ENCODE assay signal across 8 mouse cellular contexts in genomic region chr16:96083179-96083646, GRCm38 (mm10). TPM values are rescaled to one million over a fixed set of nuclear protein-coding genes. Genes with fewer than 3 reads are reported as not detected.
DNase-seq lines count a peak whose midpoint lies in the region; ATAC-seq lines count a peak whose summit lies in the region.

No protein-coding gene starts in this region.

- H3K36me3 ChIP-seq in erythroblast, embryonic 14.5 days (ENCODE audit: control insufficient read depth): peaks cover 11% of the 10 kb centered on the region
- peaks cover 26% of the 10 kb centered on the region for H3K36me3 ChIP-seq in heart, embryonic 10.5 days
- peaks cover 30% of the 10 kb centered on the region for H3K36me3 ChIP-seq in kidney, embryonic 15.5 days
- peaks cover 15% of the 10 kb centered on the region for H3K36me3 ChIP-seq in lung, embryonic 15.5 days
- H3K36me3 ChIP-seq in stomach, embryonic 14.5 days (ENCODE audit: control insufficient read depth, insufficient read depth, low read length): peaks cover 21% of the 10 kb centered on the region

- WGBS in heart, embryonic 10.5 days: 3% methylated on average over 20 of the region's 20 CpGs
- WGBS in kidney, embryonic 15.5 days: 3% methylated on average over 20 of the region's 20 CpGs
- 6% methylated on average over 20 of the region's 20 CpGs for WGBS in lung, embryonic 15.5 days
- WGBS in stomach, embryonic 14.5 days: 4% methylated on average over 20 of the region's 20 CpGs

- H3K4me2 ChIP-seq in kidney, embryonic 15.5 days: peak overlapping the region; percentile 72
- peak overlapping the region; percentile 81 for H3K4me2 ChIP-seq in lung, embryonic 15.5 days
- peak overlapping the region; percentile 67 for H3K4me2 ChIP-seq in stomach, embryonic 14.5 days (replicated peaks; ENCODE audit: low read depth, low read length)

- H3K4me1 ChIP-seq in erythroblast, embryonic 14.5 days (ENCODE audit: control insufficient read depth): peaks cover 24% of the 10 kb centered on the region
- peaks cover 30% of the 10 kb centered on the region for H3K4me1 ChIP-seq in heart, embryonic 10.5 days
- peaks cover 27% of the 10 kb centered on the region for H3K4me1 ChIP-seq in kidney, embryonic 15.5 days
- peaks cover 15% of the 10 kb centered on the region for H3K4me1 ChIP-seq in lung, embryonic 15.5 days
- peaks cover 12% of the 10 kb centered on the region; the same call in 1 of the 2 replicates for H3K4me1 ChIP-seq in stomach, embryonic 14.5 days (ENCODE audit: control insufficient read depth, insufficient read depth, low read length)

- ATAC-seq in erythroblast, adult 5-6 weeks (replicated peaks; ENCODE audit: low FRiP score, poor library complexity, severe bottlenecking): no peak
- ATAC-seq in kidney, embryonic 15.5 days (replicated peaks; ENCODE audit: low FRiP score): 0 out of 2 replicates have a peak, but pooled peaks have one; percentile 1
- no peak for ATAC-seq in lung, embryonic 15.5 days (ENCODE audit: borderline replicate concordance, extremely low read depth, low FRiP score, low TSS enrichment)
- peak; percentile 4; the same call in 1 of the 2 replicates for ATAC-seq in stomach, embryonic 14.5 days (ENCODE audit: insufficient number of reproducible peaks, insufficient read depth, low FRiP score, low read depth)

- peaks cover 35% of the 10 kb centered on the region for H3K27me3 ChIP-seq in erythroblast, embryonic 14.5 days (ENCODE audit: control insufficient read depth)
- H3K27me3 ChIP-seq in heart, embryonic 10.5 days (ENCODE audit: insufficient read depth, poor library complexity, severe bottlenecking): no peaks in the 10 kb centered on the region
- no peaks in the 10 kb centered on the region for H3K27me3 ChIP-seq in kidney, embryonic 15.5 days
- no peaks in the 10 kb centered on the region for H3K27me3 ChIP-seq in lung, embryonic 15.5 days
- no peaks in the 10 kb centered on the region for H3K27me3 ChIP-seq in stomach, embryonic 14.5 days (ENCODE audit: control insufficient read depth, insufficient read depth, low read length)

- no peaks in the 10 kb centered on the region for H3K9me3 ChIP-seq in erythroblast, embryonic 14.5 days (ENCODE audit: control insufficient read depth, low read length)
- H3K9me3 ChIP-seq in heart, embryonic 10.5 days: no peaks in the 10 kb centered on the region
- H3K9me3 ChIP-seq in kidney, embryonic 15.5 days (replicated peaks): no peaks in the 10 kb centered on the region
- H3K9me3 ChIP-seq in lung, embryonic 15.5 days: no peaks in the 10 kb centered on the region
- no peaks in the 10 kb centered on the region for H3K9me3 ChIP-seq in stomach, embryonic 14.5 days (ENCODE audit: control insufficient read depth, low read depth, low read length)

- DNase-seq in adrenal gland, postnatal 25 days: peak; percentile 31
- DNase-seq in heart, embryonic 10.5 days (ENCODE audit: low spot score): peak; percentile 79
- no peak for DNase-seq in layer of hippocampus, adult 9-10 months (ENCODE audit: low spot score)

- H3K27ac ChIP-seq in heart, embryonic 10.5 days: peak overlapping the region; percentile 99
- peak overlapping the region; percentile 98 for H3K27ac ChIP-seq in kidney, embryonic 15.5 days
- peak overlapping the region; percentile 97 for H3K27ac ChIP-seq in lung, embryonic 15.5 days
- H3K27ac ChIP-seq in stomach, embryonic 14.5 days (ENCODE audit: low read length): peak overlapping the region; percentile 99

- H3K4me3 ChIP-seq in erythroblast, embryonic 14.5 days (replicated peaks): peak overlapping the region; percentile 82
- peak overlapping the region; percentile 100 for H3K4me3 ChIP-seq in heart, embryonic 10.5 days
- peak overlapping the region; percentile 100 for H3K4me3 ChIP-seq in kidney, embryonic 15.5 days (replicated peaks)
- H3K4me3 ChIP-seq in lung, embryonic 15.5 days: peak overlapping the region; percentile 87
- peak overlapping the region; percentile 100 for H3K4me3 ChIP-seq in stomach, embryonic 14.5 days (ENCODE audit: low read depth, low read length)

- peak overlapping the region; percentile 67 for H3K9ac ChIP-seq in kidney, embryonic 15.5 days
- H3K9ac ChIP-seq in lung, embryonic 15.5 days: peak overlapping the region; percentile 90
- H3K9ac ChIP-seq in stomach, embryonic 14.5 days (replicated peaks; ENCODE audit: low read depth, low read length): peak overlapping the region; percentile 97

RNA-seq across cellular contexts. Expression of gene Brwd1, which starts 0.9 kb away (rescaled TPM):
- polyA plus RNA-seq in erythroblast, embryonic 14.5 days (2012): 0.04 and 0.08 TPM in 2 replicates
- total RNA-seq in erythroblast, adult 5-6 weeks (2015; ENCODE audit: low replicate concordance): 10.4 and 10.6 TPM in 2 replicates
- 9.3 and 11.8 TPM in 2 replicates for total RNA-seq in erythroblast, adult 5-6 weeks (2017; ENCODE audit: low replicate concordance)
- 80.8 and 101 TPM in 2 replicates for total RNA-seq in adrenal gland, postnatal 25 days (2021)
- polyA plus RNA-seq in heart, embryonic 10.5 days (2016; fragmentation: Nextera tagmentation; extraction: Ambion mirVana): 89.2 and 93.6 TPM in 2 replicates
- polyA plus RNA-seq in kidney, embryonic 15.5 days (2015; fragmentation: Nextera tagmentation; extraction: Ambion mirVana): 81.0 and 85.5 TPM in 2 replicates
- 80.4 and 81.5 TPM in 2 replicates for polyA plus RNA-seq in lung, embryonic 15.5 days (2015; fragmentation: Nextera tagmentation; extraction: Ambion mirVana)
- 124 and 133 TPM in 2 replicates for polyA plus RNA-seq in stomach, embryonic 14.5 days (2014; fragmentation: Nextera tagmentation; extraction: Ambion mirVana)

RNA-seq across cellular contexts. Expression of gene Hmgn1, which starts 44.3 kb away (rescaled TPM):
- 7.3 and 8.2 TPM in 2 replicates for polyA plus RNA-seq in erythroblast, embryonic 14.5 days (2012)
- total RNA-seq in erythroblast, adult 5-6 weeks (2015; ENCODE audit: low replicate concordance): 27.8 and 30.0 TPM in 2 replicates
- 14.2 and 15.1 TPM in 2 replicates for total RNA-seq in erythroblast, adult 5-6 weeks (2017; ENCODE audit: low replicate concordance)
- 234 and 254 TPM in 2 replicates for total RNA-seq in adrenal gland, postnatal 25 days (2021)
- 554 and 714 TPM in 2 replicates for polyA plus RNA-seq in heart, embryonic 10.5 days (2016; fragmentation: Nextera tagmentation; extraction: Ambion mirVana)
- 696 and 818 TPM in 2 replicates for polyA plus RNA-seq in kidney, embryonic 15.5 days (2015; fragmentation: Nextera tagmentation; extraction: Ambion mirVana)
- 613 and 648 TPM in 2 replicates for polyA plus RNA-seq in lung, embryonic 15.5 days (2015; fragmentation: Nextera tagmentation; extraction: Ambion mirVana)
- 589 and 679 TPM in 2 replicates for polyA plus RNA-seq in stomach, embryonic 14.5 days (2014; fragmentation: Nextera tagmentation; extraction: Ambion mirVana)

Comparison
In these comparisons a context has a peak if more than half of its experiments do, and no peak if none do; other contexts are left out.
1. ATAC-seq: peak in kidney, embryonic 15.5 days (single experiment) and stomach, embryonic 14.5 days (single experiment); none in erythroblast, adult 5-6 weeks (single experiment) and lung, embryonic 15.5 days (single experiment).
2. RNA of gene Brwd1, which starts 0.9 kb away (polyA plus RNA-seq): 124 to 133 TPM in stomach, embryonic 14.5 days, 89.2 to 93.6 TPM in heart, embryonic 10.5 days, 81.0 to 85.5 TPM in kidney, embryonic 15.5 days and 80.4 to 81.5 TPM in lung, embryonic 15.5 days; 0.04 to 0.08 TPM in erythroblast, embryonic 14.5 days; every median in the first group is over 10 times any median in the second.
3. RNA of gene Hmgn1, which starts 44.3 kb away (polyA plus RNA-seq): 554 to 714 TPM in heart, embryonic 10.5 days, 696 to 818 TPM in kidney, embryonic 15.5 days, 613 to 648 TPM in lung, embryonic 15.5 days and 589 to 679 TPM in stomach, embryonic 14.5 days; 7.3 to 8.2 TPM in erythroblast, embryonic 14.5 days; every median in the first group is over 10 times any median in the second.
4. Peak in every context shown above with its lines, with median percentiles within 50 percentile points of each other: H3K4me3 ChIP-seq, H3K27ac ChIP-seq, H3K4me2 ChIP-seq and H3K9ac ChIP-seq.